Mouse (Mus musculus) regulatory T cell (primary cell): ENCODE measurements around the gene Cpt1c.

ENCODE experiments used
- in situ Hi-C: fragments of 300-600 bp; cut with MboI, MseI; formaldehyde crosslinking; loops from one replicate; pipeline ENCODE4 v1.15.1; 2025; ENCODE audit warnings: high pct_unique_total_duplicates

Cpt1c gene

DNA sequence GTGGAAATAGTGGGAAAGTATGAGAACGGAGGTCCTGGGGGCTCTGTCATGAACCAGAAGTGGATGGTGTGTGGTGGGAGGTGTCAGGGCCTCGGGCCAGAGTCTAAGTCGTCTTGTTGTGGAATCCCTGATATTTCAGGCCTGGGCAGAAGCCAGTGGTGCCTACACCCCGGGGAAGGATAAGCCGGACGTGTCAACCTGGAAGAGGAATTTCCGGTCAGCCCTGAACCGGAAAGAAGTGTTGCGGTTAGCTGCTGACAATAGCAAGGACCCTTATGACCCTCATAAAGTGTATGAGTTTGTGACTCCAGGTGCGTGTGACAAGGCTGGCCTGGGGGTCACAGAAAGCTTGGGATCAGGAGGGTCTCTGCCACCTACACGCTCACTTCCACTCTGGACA is 25.1 kb upstream of the Cpt1c start:
- in situ Hi-C loops: no loop called here

DNA sequence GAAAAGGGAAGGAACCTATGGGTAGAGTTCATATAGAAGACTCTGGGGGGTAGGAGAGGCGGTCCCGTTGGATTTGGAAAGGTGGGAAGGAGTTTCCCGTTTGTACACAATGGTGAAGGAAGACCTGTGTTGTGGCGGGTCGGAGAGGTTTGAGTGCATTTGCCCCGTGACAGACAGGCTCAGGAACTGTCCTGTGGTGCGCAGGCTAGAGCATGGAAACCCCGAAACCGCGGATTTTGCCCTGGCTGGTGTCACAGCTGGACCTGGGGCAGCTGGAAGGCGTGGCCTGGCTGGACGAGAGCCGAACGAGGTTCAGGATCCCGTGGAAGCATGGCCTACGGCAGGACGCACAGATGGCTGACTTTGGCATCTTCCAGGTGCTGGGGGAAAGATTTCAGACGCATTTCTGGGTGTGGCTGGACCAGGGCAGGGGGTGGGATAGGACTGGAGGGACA is 23.9 kb upstream of the Cpt1c start, which contains the start of gene Bcl2l12:
Bcl2l12 (minus strand) TSS at position 212 of the 455 bp plus-strand sequence.
- in situ Hi-C loops: no loop called here

DNA sequence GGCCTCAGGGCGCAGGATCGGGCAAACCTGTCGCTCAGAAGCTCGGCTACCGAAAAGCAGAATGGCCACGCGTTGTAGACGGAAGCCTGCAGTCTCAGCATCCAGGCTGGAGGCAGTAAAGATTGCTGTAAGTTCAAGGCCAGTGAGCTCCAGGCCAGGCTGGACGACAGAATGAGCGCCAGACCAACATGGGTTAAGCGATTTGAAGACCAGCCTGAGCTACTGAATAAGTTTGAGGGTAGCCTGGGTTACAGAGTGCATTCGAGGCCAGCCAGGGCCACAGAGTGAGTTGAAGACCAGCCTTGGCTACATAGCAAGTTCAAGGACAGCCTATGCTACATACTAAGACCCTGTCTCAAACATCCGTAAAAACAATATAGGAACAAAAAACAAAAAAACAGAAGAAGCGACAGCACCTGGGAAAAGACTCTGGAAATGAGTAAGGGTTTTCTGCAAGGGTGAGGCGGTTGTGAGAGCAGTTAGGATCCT is 23.3 kb upstream of the Cpt1c start:
- in situ Hi-C loops: no loop called here

DNA sequence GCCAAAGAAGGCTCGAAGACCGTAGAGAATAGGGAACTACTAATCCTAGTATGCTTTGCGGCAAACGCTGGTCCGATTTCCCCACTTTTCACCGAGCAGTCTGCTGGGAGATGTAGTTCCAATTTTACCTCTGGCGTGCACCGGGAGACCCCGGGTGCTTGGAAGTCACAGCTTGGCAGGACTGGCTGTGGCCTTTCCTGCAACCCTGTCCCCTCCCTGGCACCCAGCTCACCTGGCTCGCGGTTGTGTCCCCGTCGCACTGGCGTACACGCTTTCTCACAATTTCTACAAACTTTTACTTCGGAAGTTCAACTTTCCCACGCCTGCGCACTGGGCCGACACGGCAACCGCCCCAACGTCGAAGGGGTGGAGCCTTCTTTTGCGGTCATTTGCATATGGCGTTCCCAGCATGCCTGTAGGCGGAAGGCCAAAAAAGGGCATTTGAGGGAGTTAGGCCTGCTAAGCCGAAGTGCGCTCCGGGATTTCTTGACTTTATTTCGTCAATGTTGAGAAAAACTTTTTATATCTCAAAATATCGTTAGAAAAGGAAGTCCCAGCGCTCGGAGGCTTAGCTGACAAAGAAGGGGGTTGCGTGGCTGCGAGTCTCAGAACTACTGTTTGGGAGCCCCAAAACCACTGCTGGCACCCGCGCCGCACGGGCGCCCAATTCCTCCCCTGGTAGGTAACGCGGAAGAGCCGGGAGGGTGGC is 22.7 kb upstream of the Cpt1c start, which contains the start of gene Irf3:
Irf3 (plus strand) TSS at position 418 of the 709 bp plus-strand sequence.
- in situ Hi-C loops: no loop called here

DNA sequence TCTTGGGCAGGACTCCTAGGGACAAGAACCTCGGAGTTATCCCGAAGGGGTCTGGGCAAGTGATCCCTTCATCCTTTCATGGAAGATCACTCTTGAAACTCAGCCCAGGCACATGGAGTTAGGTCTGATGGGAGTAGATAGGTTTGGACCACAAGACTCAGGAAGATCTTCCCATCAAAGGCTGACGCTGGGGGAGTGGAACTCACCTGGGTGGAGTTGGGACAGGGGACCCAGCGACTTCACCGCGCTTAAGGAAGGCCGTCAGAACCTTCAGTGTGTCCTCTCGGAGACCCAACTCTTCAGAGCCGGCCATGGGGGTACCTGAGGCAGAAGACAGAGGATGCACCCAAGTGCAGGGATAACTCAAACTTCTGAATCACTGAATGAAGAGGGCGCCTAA is 22.0 kb upstream of the Cpt1c start:
- in situ Hi-C loops: no loop called here

DNA sequence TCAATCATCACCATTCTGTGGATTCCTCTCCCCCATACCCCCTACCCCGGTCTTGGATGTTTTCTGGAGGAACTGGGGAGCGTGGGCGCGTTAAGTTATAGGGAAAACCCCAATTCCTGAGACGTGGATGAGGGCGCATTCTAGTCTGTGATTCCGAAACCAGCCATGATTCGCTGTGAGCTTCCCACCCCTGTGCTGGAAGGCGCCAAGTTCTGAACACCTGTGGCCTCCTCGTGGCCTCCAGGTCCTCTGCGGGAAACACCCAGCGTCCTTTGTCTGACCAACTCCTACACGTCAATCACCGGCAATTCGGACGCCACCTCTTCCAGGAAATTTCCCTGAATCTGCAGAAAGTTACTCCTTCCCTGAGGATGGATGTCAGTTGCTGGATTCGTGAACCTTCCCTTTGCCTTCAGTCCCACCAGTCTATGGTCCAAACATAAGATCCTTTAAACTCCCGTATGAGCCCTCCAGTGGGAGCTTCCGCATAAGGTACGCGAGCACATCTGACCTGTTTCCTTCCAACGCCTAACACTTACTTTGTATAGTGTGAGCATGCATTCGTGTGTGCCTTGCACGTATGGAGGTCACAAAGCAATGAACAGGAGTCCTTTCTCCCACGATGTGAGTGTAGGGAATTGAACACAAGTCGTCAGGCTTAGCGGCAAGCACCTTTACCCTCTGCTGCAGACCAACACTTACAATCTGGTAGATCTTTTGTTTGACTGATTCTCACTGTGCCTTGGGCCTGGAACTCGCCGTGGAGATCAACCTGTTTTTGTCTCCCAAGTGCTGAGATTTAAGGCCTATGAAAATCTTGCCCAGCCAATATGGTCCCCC is 12.4 kb upstream of the Cpt1c start:
- in situ Hi-C loops: no loop called here

DNA sequence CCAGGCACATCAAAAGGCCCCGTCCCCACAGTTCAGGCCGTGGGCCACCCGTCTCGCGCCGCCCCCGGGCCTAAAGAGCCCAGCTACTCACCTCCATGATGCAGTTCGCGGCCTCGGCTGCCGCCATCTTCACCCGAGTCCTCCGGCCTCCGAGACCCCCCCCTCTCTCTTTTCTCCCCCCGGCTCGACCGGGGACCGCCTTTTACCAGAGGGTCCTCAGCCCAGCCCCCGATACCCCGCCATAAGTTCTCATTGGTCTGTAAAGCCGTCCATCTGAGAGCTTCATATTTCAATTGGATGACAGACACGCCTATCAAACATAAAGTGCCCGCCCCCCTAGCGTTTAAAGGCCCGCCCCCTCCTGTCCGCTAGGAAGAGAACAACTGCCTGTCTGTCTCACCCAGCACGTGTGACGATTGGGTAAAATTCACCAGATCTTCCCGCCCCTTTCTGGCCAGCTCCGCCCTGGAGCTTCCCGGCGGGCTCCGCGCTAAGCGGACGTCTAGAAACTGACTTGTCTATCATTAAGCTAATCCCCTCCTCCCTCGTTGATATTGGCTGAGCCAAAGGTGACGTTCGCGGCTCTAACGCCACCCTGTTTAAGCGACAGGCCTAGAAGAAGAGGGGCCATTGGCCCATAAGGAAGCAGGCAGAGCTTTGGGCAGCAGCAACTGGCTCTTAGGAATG is 11.7 kb upstream of the Cpt1c start, which contains the start of gene Prmt1:
Prmt1 (minus strand) TSS at position 377 of the 687 bp plus-strand sequence.
- in situ Hi-C loops: no loop called here

DNA sequence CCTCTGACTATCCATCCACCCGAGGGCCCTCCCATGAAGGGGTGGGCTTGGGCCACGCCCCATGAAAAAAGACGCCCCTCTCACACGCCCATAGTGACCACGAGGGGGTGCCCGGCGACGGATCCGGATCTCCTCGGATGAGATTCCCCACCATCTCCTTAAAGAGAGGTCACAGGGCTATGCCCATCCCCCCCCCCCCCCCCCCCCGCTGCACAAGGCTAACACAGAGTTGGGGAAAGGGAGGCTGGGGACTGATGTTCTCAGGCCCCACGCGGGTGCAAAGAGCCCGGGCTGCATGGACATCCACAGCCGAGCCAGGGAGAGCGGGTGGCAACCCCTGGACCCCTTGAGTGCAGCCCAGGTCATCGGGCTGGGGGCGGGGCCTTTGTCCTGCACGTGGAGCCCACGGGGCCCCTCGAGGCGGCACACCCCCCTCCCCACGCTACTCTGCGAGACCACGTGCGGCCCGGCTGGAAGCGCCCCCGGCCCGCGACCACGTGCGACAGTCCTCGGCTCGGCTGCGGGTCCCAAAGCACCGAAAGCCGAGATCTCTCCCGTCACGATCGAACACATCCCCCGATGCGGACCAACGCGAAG is 11.0 kb upstream of the Cpt1c start:
- in situ Hi-C loops: no loop called here

DNA sequence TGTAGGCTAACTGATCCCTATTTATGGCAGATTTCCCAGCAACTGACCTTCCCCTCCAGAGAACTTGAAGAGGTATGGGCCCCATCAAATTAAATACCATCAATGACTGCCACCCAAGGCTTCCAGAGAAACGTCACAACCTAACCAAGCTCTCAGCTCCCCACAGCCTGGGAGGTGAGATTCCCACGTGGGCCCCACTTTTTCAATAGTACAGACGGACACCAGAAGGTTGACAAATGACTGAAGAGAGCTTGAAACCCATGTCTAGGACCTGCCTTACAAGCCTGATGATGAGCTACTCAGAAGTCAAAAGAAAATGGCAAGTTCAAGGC is 10.1 kb upstream of the Cpt1c start:
- in situ Hi-C loops: no loop called here

DNA sequence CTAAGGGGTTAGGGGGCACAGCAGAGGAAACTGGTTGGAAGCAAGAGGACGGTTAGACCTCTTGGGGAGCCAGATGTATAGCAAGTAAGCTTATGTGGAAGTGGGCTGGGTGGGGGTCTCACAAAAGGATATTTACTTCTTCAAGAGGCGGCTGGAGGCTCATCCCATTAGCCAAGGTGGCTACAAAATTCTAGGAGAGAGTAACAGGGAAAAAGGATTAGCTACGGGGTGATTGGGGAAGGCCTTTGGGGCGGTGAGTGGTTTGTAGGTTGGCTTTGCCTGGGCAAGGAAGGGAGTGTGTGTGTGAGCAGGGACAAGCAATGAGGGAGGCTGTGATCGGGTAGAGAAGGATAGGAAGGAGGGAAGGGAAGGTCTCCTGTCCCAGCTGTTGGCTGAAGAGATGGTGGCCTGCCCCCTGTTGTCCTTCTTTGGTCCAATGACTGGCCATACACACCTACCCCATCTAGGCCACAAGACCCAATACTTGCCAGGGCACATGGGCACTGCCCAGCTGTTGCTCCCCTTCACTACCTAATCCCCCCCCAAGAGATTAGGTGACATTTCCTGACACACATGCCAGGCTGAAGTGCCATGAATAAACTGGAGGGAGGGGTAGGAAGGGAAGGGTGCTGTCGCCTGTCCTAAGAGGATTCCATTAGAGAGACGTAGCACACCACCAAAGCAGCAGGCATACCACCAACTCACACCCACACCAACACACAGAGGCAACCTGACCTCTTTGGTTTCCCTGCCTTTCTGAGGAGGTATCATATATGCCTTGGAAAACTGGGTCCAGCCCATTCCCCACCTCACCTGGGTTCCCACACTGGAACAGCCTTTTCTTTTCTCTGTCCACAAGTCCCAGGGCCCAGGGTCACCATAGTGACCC is 9.5 kb upstream of the Cpt1c start:
- in situ Hi-C loops: no loop called here

DNA sequence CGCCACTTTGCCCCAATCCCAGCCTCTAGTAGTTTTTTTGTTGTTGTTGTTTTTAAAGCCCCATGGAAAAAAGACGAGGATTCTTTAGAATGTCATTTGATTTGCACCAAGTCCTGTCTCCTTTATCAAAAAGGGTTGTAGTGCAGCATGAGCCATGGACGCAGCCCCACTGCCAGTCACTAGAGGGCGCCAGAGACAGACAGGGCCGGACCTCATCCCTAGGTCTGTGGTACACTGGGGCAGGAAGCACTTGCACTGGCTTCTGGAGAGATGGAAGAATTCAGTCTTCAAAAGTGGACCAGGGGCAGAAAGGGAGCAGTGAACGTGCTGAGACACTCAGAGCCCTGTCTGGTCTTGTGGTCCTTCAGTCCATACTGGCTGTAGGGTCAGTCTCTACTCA is 8.4 kb upstream of the Cpt1c start:
- in situ Hi-C loops: no loop called here

DNA sequence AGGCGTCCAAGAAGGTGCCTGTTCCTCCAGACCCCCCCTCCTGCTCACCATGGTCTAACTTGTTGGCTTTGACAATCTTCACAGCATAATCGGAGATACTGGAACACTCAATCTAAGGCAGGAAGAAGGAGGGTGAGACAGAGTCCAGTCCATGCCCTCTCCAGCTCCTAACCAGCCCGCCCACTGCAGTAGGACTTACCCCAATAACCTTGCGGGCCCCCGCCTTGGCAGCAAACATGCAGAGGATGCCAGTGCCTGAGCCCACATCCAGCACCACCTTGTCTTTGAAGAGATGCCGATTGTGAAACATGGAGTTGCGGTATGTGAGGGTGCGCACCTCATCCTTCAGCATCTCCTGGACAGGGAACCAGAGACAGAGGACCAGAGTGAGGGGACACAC is 6.9 kb upstream of the Cpt1c start:
- in situ Hi-C loops: no loop called here

DNA sequence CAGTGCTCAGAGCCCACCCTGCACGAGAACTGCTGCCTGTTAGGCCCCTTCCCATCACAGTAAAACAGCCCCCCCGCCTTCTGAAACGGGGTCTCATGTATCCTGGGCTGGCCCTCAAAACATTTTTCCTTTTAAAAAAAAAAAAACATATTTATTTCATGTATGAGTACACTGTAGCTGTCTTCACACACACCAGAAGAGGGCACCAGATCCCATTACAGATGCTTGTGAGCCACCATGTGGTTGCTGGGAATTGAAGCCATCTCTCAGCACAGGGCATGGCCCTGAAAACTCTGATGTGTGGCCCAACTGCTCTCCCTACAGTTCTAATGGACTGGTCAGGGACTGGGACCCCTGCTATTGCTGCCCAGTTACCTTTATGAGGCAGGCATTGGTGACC is 3.6 kb upstream of the Cpt1c start:
- in situ Hi-C loops: no loop called here

DNA sequence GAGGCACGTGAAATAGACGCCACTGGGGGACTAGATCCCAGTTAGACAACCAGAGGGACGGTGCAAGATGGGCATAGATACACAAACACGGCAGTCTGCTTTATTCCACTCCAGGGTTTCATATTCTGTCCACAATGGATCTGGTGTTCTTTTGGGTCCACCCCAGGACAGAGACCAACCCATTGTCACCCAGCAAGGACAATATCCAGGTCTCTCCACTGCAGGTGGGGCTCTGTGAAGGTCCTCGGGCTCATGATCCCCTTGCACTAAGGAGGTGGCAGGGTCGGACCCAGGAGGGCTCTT is 417 bp upstream of the Cpt1c start:
- in situ Hi-C loops: no loop called here

DNA sequence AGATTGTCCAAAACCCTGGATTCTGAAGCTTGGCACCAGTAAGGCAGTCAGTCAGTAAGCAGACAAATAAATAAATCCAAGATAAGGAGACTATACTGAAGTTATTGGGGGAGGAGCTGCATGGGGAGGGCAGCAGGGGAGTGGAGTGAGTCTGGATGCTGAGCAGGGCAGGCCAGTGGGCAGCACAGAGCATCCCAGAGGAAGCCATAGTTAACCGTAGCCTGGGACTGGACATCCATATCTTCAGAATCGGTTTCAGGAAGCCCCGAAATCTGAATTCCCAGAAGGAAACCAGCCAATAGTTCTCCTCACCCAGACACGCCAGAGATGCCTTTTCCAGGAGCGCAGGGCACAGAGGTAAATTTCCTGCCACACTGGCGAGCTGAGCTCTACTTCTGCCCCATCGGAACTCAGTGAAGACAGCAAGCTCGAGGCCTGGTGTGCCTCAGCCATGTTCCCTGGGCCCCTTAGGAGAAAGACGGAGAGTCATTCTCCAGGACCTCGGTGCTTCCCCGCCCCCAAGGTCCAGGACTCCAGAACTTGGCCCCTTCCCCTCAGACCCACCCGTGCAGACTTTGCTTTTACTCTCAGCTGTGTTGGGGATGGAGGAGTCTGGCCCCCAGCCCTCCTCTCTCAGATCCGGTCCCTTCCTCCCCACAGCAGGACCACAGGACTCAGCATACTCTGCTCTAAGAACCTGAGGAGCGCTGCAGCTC is 1.1 kb downstream of the Cpt1c start:
- in situ Hi-C loops: loop anchor here (25.0 kb wide), 1 partner anchor 1864 kb away; the partner anchor contains the start of gene Ldha

DNA sequence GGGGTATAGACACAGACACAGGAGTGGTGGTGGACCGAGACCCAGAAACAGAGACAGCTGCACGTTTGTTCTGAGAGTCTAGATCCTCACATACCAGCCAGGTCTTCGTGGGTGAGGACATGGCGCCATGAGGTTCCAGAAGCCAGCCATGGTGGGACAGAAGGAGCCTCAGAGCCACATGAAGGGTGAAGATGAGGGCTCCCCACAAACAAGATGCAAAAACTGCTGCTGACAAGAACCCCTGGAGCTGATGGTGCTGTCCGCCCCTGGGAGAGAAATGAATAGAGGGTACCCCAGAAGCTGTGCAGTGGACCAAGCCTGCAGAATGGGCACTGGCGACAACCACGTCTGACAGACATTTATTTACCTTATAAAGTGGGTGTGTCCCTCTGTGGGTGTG is 3.5 kb downstream of the Cpt1c start:
- in situ Hi-C loops: loop anchor here (25.0 kb wide), 1 partner anchor 1866 kb away; the partner anchor contains the start of gene Ldha

DNA sequence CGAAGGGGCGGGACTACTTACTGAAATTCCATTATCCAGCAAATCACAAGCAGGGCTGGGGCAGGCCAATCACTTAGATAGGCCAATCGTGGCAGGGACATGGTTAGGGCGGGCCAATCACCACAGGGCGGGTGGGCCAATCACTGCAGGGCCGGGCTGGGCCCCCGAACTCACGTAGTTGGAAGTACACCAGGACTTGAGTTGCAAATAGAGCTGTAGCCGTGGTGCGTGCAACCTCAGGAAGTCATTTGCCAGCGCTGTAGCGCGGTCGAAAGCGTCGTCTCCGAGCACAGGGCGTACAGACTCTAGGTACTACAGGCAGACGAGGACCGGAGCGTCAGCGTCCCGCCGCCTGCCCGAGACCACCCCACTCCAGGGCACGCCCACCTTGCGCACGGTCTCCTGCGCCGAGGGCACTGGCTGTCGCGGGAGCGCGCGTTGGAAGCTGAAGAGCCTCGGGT is 4.4 kb downstream of the Cpt1c start:
- in situ Hi-C loops: loop anchor here (25.0 kb wide), 1 partner anchor 1867 kb away; the partner anchor contains the start of gene Ldha

DNA sequence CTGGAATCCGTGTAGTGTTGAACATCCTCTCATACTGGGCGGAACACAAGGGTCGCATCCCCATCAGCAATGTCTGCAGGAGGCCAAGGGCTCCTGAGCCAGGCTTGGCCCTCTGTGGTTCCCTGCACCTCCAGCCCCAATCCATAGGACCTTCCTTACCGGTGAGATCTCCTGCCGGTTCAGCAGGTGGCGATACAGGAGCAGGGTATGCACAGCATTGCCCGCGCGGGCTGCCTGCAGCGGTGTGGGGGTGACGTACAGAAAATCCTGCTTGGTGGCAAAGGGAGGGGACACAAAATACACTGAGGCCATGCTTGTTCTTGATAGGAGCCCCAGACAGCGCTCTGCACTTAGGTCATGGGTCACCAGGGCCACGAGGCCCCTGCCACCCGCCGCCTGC is 8.0 kb downstream of the Cpt1c start:
- in situ Hi-C loops: loop anchor here (25.0 kb wide), 1 partner anchor 1871 kb away; the partner anchor contains the start of gene Ldha

DNA sequence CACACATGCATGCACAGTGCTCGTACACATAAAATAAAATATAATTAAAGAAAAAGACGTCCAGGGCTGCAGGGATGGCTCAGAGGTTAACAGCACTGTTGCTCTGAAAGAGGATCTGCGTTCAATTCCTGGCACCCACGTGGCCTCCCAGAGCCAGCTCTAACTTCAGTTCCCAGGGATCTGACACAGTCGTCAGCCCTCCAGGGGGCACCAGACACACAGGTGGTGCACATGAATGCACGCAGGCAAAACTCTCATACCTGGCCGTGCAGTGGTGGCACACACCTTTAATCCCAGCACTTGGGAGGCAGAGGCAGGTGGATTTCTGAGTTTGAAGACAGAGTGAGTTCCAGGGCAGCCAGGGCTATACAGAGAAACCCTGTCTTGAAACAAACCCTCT is 8.7 kb downstream of the Cpt1c start:
- in situ Hi-C loops: loop anchor here (25.0 kb wide), 1 partner anchor 1871 kb away; the partner anchor contains the start of gene Ldha

DNA sequence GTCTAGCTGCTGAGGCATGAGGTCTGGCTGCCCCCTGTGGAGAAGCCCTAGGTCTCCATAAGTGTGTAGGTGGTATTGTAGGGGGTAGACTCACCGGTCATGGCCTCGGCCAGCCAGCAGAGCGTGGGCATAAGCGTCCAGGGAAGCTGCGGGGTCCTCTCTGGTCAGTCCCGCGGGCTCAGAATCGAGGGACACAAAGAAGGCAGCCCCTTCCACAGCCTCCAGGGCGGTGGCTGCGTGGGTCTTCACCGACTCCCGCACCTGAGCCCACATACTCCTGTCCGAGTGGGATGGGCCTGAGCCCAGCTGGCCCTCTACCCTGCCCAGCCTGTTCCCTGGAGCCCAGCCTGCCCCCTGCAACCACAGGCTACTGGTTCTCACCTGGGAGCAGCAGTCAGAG is 9.7 kb downstream of the Cpt1c start:
- in situ Hi-C loops: loop anchor here (5.0 to 25.0 kb wide), 2 partner anchors 243 to 1872 kb away; partner anchors contain the start of gene Ldha
